Mouse (Mus musculus): ENCODE results near the gene Itsn2. TPM values are rescaled to one million over a fixed set of nuclear protein-coding genes. Genes with fewer than 3 reads are reported as not detected.
"Not testable (repeated sequence)": the region's sequence is repeated elsewhere in the genome, so short reads cannot be mapped to it uniquely, and the experiment has no call there.

Itsn2 gene
- total RNA-seq, 2 experiments from 2014 or later = 17.4 to 21.0 TPM

GRCm38 (mm10) chr12:4593930-4594391 lies 1.5 kb downstream of the Itsn2 start:
- intact Hi-C loops (cut with DNase I) = no loop called here
- DNase-seq = no peak

- DNase-seq = no peak
- intact Hi-C loops (cut with DNase I) = no loop called here
These were observed 2.6 kb downstream of the Itsn2 start for GRCm38 (mm10) chr12:4595055-4595454.

- intact Hi-C loops (cut with DNase I) = no loop called here
- DNase-seq = no peak
These were observed 6.4 kb downstream of the Itsn2 start for GRCm38 (mm10) chr12:4598666-4599428.

GRCm38 (mm10) chr12:4599713-4600112 lies 7.3 kb downstream of the Itsn2 start:
- intact Hi-C loops (cut with DNase I) = no loop called here

GRCm38 (mm10) chr12:4606625-4607024 lies 14.2 kb downstream of the Itsn2 start:
- intact Hi-C loops (cut with DNase I) = no loop called here
- DNase-seq = no peak

More at GRCm38 (mm10) chr12:4599713-4600112, 7.3 kb downstream of the Itsn2 start:
- DNase-seq = no peak

GRCm38 (mm10) chr12:4614722-4615121 lies 22.3 kb downstream of the Itsn2 start:
- intact Hi-C loops (cut with DNase I) = no loop called here
- no peak for DNase-seq

GRCm38 (mm10) chr12:4624201-4624600 lies 31.8 kb downstream of the Itsn2 start:
- intact Hi-C loops (cut with DNase I) = no loop called here
- DNase-seq = no peak

- DNase-seq = no peak
- intact Hi-C loops (cut with DNase I) = no loop called here
These were observed 40.5 kb downstream of the Itsn2 start for GRCm38 (mm10) chr12:4632957-4633356.

- no peak for DNase-seq
- intact Hi-C loops (cut with DNase I) = loop anchor here (5.0 kb wide), 1 partner anchor 1824 kb away; no protein-coding TSS in a partner anchor
These were observed 46.0 kb downstream of the Itsn2 start for GRCm38 (mm10) chr12:4638438-4638837.

- intact Hi-C loops (cut with DNase I) = loop anchor here (10.0 kb wide), 1 partner anchor 324 kb away; no protein-coding TSS in a partner anchor
- no peak for DNase-seq
These were observed 48.3 kb downstream of the Itsn2 start for GRCm38 (mm10) chr12:4640737-4641136.

- DNase-seq = no peak
- intact Hi-C loops (cut with DNase I) = no loop called here
These were observed 64.4 kb downstream of the Itsn2 start for GRCm38 (mm10) chr12:4656813-4657212.

- intact Hi-C loops (cut with DNase I) = no loop called here
- no peak for DNase-seq
These were observed 72.7 kb downstream of the Itsn2 start for GRCm38 (mm10) chr12:4664929-4665674.

GRCm38 (mm10) chr12:4665675-4666037 lies 73.2 kb downstream of the Itsn2 start:
- intact Hi-C loops (cut with DNase I) = no loop called here
- DNase-seq = no peak

- intact Hi-C loops (cut with DNase I) = loop anchor here (10.0 kb wide), 1 partner anchor 288 kb away; no protein-coding TSS in a partner anchor
- DNase-seq = no peak
These were observed 83.9 kb downstream of the Itsn2 start for GRCm38 (mm10) chr12:4676336-4676735.

- intact Hi-C loops (cut with DNase I) = loop anchor here (10.0 kb wide), 1 partner anchor 285 kb away; no protein-coding TSS in a partner anchor
- DNase-seq = no peak
These were observed 87.5 kb downstream of the Itsn2 start for GRCm38 (mm10) chr12:4679971-4680370.

GRCm38 (mm10) chr12:4685441-4685840 lies 93.0 kb downstream of the Itsn2 start:
- DNase-seq = no peak
- intact Hi-C loops (cut with DNase I) = no loop called here

GRCm38 (mm10) chr12:4688386-4688785 lies 95.9 kb downstream of the Itsn2 start:
- DNase-seq = no peak
- intact Hi-C loops (cut with DNase I) = no loop called here

- no peak for DNase-seq
- intact Hi-C loops (cut with DNase I) = no loop called here
These were observed 96.9 kb downstream of the Itsn2 start for GRCm38 (mm10) chr12:4689341-4689740.

- intact Hi-C loops (cut with DNase I) = no loop called here
- no peak for DNase-seq
These were observed 98.8 kb downstream of the Itsn2 start for GRCm38 (mm10) chr12:4691193-4691592.

- intact Hi-C loops (cut with DNase I) = no loop called here
- no peak for DNase-seq
These were observed 102.1 kb downstream of the Itsn2 start for GRCm38 (mm10) chr12:4694534-4694933.

- not testable (repeated sequence) for DNase-seq
These were observed 113.2 kb downstream of the Itsn2 start for GRCm38 (mm10) chr12:4705626-4706025.

More at GRCm38 (mm10) chr12:4705626-4706025, 113.2 kb downstream of the Itsn2 start:
- intact Hi-C loops (cut with DNase I) = not testable (repeated sequence)

Measured in gastrocnemius, postnatal 36 days (tissue).